Mouse (Mus musculus): ENCODE data around the gene Hrh1. TPM values are rescaled to one million over a fixed set of nuclear protein-coding genes. Genes with fewer than 3 reads are reported as not detected.

Hrh1 gene
- total and polyA plus RNA-seq, 3 experiments = not detected

DNA sequence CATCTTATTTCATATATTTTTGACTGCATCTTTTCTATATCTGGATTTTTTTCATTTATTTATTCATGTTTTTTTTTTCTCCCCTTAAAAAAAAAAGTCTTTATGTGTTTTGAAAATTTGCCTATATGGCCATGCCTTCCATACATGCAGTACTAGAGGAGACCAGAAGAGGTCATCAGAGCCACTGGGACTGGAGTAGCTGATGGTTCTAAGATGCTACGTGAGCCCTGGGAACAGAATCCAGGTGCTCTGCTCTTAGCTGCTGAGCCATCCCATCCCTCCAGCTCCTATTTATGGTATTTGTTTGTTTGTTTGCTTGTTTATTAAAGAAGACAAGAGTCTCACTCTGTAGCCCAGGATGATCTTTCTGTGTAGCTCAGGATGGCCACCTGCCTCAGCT, 8.9 kb downstream of the Hrh1 start:
- no peaks in the 10 kb centered on the region for H3K79me2 ChIP-seq (replicated peaks; ENCODE audit: control insufficient read depth, extremely low read depth, insufficient read depth, poor library complexity, severe bottlenecking)
- dilution Hi-C loops (cut with MboI; ENCODE audit: extremely low pct_ligation_motif_present, extremely low pct_unique_long_range_greater_than_20kb, low sequenced_read_pairs) = no loop called here
- H3K9me3 ChIP-seq (replicated peaks; ENCODE audit: low read length) = peaks cover 5% of the 10 kb centered on the region
- in situ Hi-C loops (cut with MboI; ENCODE audit: low pct_ligation_motif_present, low pct_unique_long_range_greater_than_20kb, low sequenced_read_pairs) = no loop called here
- no peaks in the 10 kb centered on the region for H3K36me3 ChIP-seq (replicated peaks in 1 of 2; ENCODE audit: control insufficient read depth in 1 of 2, insufficient read depth in 1 of 2, low read length in 1 of 2)
- peaks cover 73% of the 10 kb centered on the region for H3K27me3 ChIP-seq (replicated peaks)
- H3K4me1 ChIP-seq (ENCODE audit: control insufficient read depth in 1 of 2, insufficient read depth in 2 of 2) = no peaks in the 10 kb centered on the region
- H3K27ac ChIP-seq (ENCODE audit: insufficient read depth, low read depth) = no peak overlapping the region
- TF ChIP-seq CHD2 (IDR thresholded peaks at IDR 0.05; ENCODE audit: low read length) = no peak
- TF ChIP-seq NRF1 (IDR thresholded peaks at IDR 0.05; ENCODE audit: low read depth, low read length) = no peak
- TF ChIP-seq MAX (IDR thresholded peaks at IDR 0.05; ENCODE audit: low read length) = no peak
- no peak for TF ChIP-seq MAZ (IDR thresholded peaks at IDR 0.05; ENCODE audit: low read depth, low read length)
- TF ChIP-seq E2F4 (IDR thresholded peaks at IDR 0.05; ENCODE audit: insufficient replicate concordance, low read depth, low read length) = no peak
- peak; percentile 51 for TF ChIP-seq RAD21 (IDR thresholded peaks at IDR 0.05; ENCODE audit: low read depth, low read length)
- peak; percentile 50 for TF ChIP-seq SMC3 (IDR thresholded peaks at IDR 0.05; ENCODE audit: low read depth, low read length)
- no peak for TF ChIP-seq POLR2A (IDR thresholded peaks at IDR 0.05; ENCODE audit: low read depth, low read length)
- TF ChIP-seq UBTF (IDR thresholded peaks at IDR 0.05; ENCODE audit: low read depth, low read length) = no peak
- no peak for TF ChIP-seq BHLHE40 (IDR thresholded peaks at IDR 0.05; ENCODE audit: low read depth, low read length)
- TF ChIP-seq MAFK (IDR thresholded peaks at IDR 0.05; ENCODE audit: insufficient replicate concordance, low read length) = no peak
- no peak for TF ChIP-seq IRF4 (IDR thresholded peaks at IDR 0.05; ENCODE audit: low read depth, low read length)
- TF ChIP-seq GABPA (IDR thresholded peaks at IDR 0.05; ENCODE audit: insufficient replicate concordance, low read depth, low read length) = no peak
- no peak for TF ChIP-seq NELFE (IDR thresholded peaks at IDR 0.05; ENCODE audit: low read depth, low read length)
- no peak for TF ChIP-seq JUND (conservative IDR thresholded peaks at IDR 0.05; ENCODE audit: low read depth, low read length)
- no peak for TF ChIP-seq TBP (conservative IDR thresholded peaks at IDR 0.05; ENCODE audit: low read depth, low read length)
- no peak for TF ChIP-seq USF2 (conservative IDR thresholded peaks at IDR 0.05; ENCODE audit: low read depth, low read length)
- no peak for TF ChIP-seq ZC3H11A (IDR thresholded peaks at IDR 0.05; ENCODE audit: low read depth, low read length)
- TF ChIP-seq CHD1 (IDR thresholded peaks at IDR 0.05; ENCODE audit: low read depth, low read length) = no peak
- no peak for TF ChIP-seq MXI1 (IDR thresholded peaks at IDR 0.05; ENCODE audit: low read depth, low read length)
- TF ChIP-seq HCFC1 (IDR thresholded peaks at IDR 0.05; ENCODE audit: low read depth, low read length) = no peak
- peak; percentile 41 to 63; a peak in 3 of 4 replicates for TF ChIP-seq CTCF (conservative IDR thresholded peaks at IDR 0.05 in 1 of 2, IDR thresholded peaks at IDR 0.05 in 1 of 2; ENCODE audit: low read depth in 2 of 2, low read length in 2 of 2)
- no peak overlapping the region for H3K9ac ChIP-seq (ENCODE audit: insufficient read depth, low read depth)
- no peak overlapping the region for H3K4me2 ChIP-seq (ENCODE audit: insufficient read depth, low read depth, poor library complexity, severe bottlenecking)
- H3K4me3 ChIP-seq (replicated peaks in 1 of 3; ENCODE audit: low read depth in 2 of 3, low read length in 2 of 3, poor library complexity in 1 of 3) = no peak overlapping the region
- DNase-seq (ENCODE audit: extremely low read depth) = peak; percentile 11

DNA sequence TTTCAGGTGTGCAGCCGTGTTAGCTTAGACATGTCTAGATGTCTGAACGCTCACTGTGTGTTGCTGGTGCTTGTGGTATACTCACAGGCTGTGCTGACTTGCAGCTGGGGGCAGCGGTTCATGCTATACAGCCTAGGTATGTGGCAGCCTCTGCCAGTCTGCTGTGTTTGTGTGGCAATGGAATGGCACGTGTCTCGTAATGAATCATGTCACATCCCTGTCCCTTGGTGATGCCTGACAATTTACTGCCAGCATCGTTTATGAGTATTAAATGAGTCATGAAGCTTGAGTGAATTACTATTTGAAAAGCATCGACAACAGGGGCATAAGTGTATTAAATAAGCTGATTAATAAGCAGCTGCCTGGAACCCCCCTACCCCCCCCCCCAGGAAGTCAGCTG, 9.3 kb downstream of the Hrh1 start:
- no peak overlapping the region for H3K4me2 ChIP-seq (ENCODE audit: insufficient read depth, low read depth, poor library complexity, severe bottlenecking)
- dilution Hi-C loops (cut with MboI; ENCODE audit: extremely low pct_ligation_motif_present, extremely low pct_unique_long_range_greater_than_20kb, low sequenced_read_pairs) = no loop called here
- no peak overlapping the region for H3K4me3 ChIP-seq (replicated peaks in 1 of 3; ENCODE audit: low read depth in 2 of 3, low read length in 2 of 3, poor library complexity in 1 of 3)
- no peak overlapping the region for H3K9ac ChIP-seq (ENCODE audit: insufficient read depth, low read depth)
- 0 out of 4 replicates have a peak, but pooled peaks cover 0 to 2% of the 10 kb centered on the region in 2 experiments for H3K4me1 ChIP-seq (ENCODE audit: control insufficient read depth in 1 of 2, insufficient read depth in 2 of 2)
- H3K79me2 ChIP-seq (replicated peaks; ENCODE audit: control insufficient read depth, extremely low read depth, insufficient read depth, poor library complexity, severe bottlenecking) = no peaks in the 10 kb centered on the region
- peaks cover 71% of the 10 kb centered on the region for H3K27me3 ChIP-seq (replicated peaks)
- H3K27ac ChIP-seq (ENCODE audit: insufficient read depth, low read depth) = no peak overlapping the region
- no peak for DNase-seq (ENCODE audit: extremely low read depth)
- H3K36me3 ChIP-seq (replicated peaks in 1 of 2; ENCODE audit: control insufficient read depth in 1 of 2, insufficient read depth in 1 of 2, low read length in 1 of 2) = no peaks in the 10 kb centered on the region
- peaks cover 3% of the 10 kb centered on the region for H3K9me3 ChIP-seq (replicated peaks; ENCODE audit: low read length)
- in situ Hi-C loops (cut with MboI; ENCODE audit: low pct_ligation_motif_present, low pct_unique_long_range_greater_than_20kb, low sequenced_read_pairs) = no loop called here
- no peak for TF ChIP-seq NELFE (IDR thresholded peaks at IDR 0.05; ENCODE audit: low read depth, low read length)
